Mouse (Mus musculus) common myeloid progenitor, adult 5-6 weeks (primary cell): ENCODE measurements around the gene Pdhb. TPM values are rescaled to one million over a fixed set of nuclear protein-coding genes. Genes with fewer than 3 reads are reported as not detected.

Experiments
- ATAC-seq: replicated peaks from 2 replicates; pipeline ENCODE4 v1.8.0; 2016; ENCODE audit warnings: low read depth, mild to moderate bottlenecking, moderate TSS enrichment, inconsistent platforms; ENCODE audit not compliant: poor library complexity, severe bottlenecking
- total RNA-seq: library from RNA; stranded (forward); fragments of 200-1000, 187-1606 nt; gene quantifications from 2 replicates; pipeline ENCODE4 v1.2.3, GENCODE M21; 2017

Gene Pdhb
- 112 and 132 TPM in 2 replicates for total RNA-seq

- ATAC-seq = peak; percentile 93
Measured at GRCm38 (mm10) chr14:8172507-8173410, at the start of gene Pdhb. TSS of gene Pdhb (minus strand) at chr14:8173025.

GRCm38 (mm10) chr14:8222561-8222960 lies 49.7 kb upstream of the Pdhb start:
- ATAC-seq = no peak

- ATAC-seq = no peak
Measured at GRCm38 (mm10) chr14:8220912-8221311, 48.1 kb upstream of the Pdhb start.

GRCm38 (mm10) chr14:8220306-8220705 lies 47.5 kb upstream of the Pdhb start:
- no peak for ATAC-seq

GRCm38 (mm10) chr14:8219876-8220275 lies 47.1 kb upstream of the Pdhb start:
- no peak for ATAC-seq

GRCm38 (mm10) chr14:8218730-8219380 lies 46.0 kb upstream of the Pdhb start:
- no peak for ATAC-seq

- ATAC-seq = no peak
Measured at GRCm38 (mm10) chr14:8218238-8218637, 45.4 kb upstream of the Pdhb start.

- ATAC-seq = peak; percentile 42
Measured at GRCm38 (mm10) chr14:8216100-8216499, 43.3 kb upstream of the Pdhb start.

- no peak for ATAC-seq
Measured at GRCm38 (mm10) chr14:8215208-8215778, 42.5 kb upstream of the Pdhb start.

GRCm38 (mm10) chr14:8214299-8215207 lies 41.7 kb upstream of the Pdhb start:
- ATAC-seq = no peak

- peak; percentile 94 for ATAC-seq
Measured at GRCm38 (mm10) chr14:8213803-8214224, 41.0 kb upstream of the Pdhb start, which contains the start of gene Kctd6. TSS of gene Kctd6 (plus strand) at chr14:8214140.

- ATAC-seq = no peak
Measured at GRCm38 (mm10) chr14:8212996-8213395, 40.2 kb upstream of the Pdhb start.

- no peak for ATAC-seq
Measured at GRCm38 (mm10) chr14:8209896-8210295, 37.1 kb upstream of the Pdhb start.

- ATAC-seq = no peak
Measured at GRCm38 (mm10) chr14:8208876-8209275, 36.1 kb upstream of the Pdhb start.

- no peak for ATAC-seq
Measured at GRCm38 (mm10) chr14:8207543-8207942, 34.7 kb upstream of the Pdhb start.

GRCm38 (mm10) chr14:8207105-8207504 lies 34.3 kb upstream of the Pdhb start:
- ATAC-seq = no peak

GRCm38 (mm10) chr14:8206179-8206910 lies 33.5 kb upstream of the Pdhb start:
- ATAC-seq = no peak

- ATAC-seq = no peak
Measured at GRCm38 (mm10) chr14:8201715-8202114, 28.9 kb upstream of the Pdhb start.

- no peak for ATAC-seq
Measured at GRCm38 (mm10) chr14:8200769-8201168, 27.9 kb upstream of the Pdhb start.
